Mouse (Mus musculus): ENCODE measurements around the gene Sfxn5.

Gene Sfxn5

DNA sequence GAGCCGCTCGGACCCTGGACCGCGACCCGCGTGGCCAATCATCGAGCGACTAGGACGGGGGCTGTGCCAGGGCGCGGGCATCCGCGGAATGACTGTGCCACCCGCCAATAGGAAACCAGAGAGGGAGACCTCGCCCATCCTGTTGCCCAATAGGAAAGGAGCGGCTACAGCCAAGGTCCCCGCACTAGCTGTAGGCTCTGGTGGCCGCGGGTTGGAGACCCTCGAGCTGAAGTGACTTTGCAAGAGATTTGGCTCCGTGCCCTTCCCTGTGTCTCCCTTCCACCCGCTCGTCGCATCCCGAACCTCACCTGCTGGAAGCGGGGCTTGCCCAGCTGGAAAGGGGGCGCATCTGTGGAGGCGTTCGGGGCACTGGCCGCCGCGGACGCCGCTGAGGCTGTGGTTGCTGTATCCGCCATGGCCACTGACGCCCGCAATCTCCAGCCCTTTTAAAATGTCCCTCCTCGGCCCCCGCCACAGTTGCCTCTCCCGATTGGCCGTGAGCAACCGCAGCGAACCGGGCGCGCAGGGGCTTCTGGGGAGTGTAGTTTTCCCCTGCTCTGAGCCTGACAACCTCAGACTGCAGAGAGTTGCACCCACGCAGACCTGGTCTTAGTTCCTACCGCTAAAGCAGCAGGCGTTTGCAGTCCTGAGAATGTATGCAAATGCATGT is at the start of gene Sfxn5:
Sfxn5 (minus strand) TSS at position 423 of the 670 bp plus-strand sequence.
- DNase-seq (ENCODE audit: low read depth) = peak; percentile 94

DNA sequence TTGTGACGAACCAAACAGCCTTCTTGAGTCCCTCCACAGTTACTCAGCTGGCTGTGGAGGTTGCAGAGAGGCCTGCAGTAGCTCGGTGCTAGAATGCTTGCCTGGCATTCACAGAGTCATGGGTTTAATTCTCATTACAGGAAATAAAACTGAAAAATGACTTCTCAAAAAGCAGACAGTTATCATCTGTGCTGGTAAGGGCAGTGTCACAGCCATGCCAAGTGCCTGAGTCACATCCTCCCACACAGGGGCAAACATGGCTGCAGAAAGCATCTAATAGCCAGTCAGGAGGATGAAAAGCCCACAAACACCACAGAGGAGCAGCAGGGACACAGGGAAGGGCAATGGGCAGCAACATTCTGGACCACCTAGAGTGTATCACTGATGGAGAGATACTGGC is 49.6 kb upstream of the Sfxn5 start:
- no peak for DNase-seq (ENCODE audit: low read depth)

GRCm38 (mm10) chr6:85381648-85382020 is 48.4 kb upstream of the Sfxn5 start:
- DNase-seq (ENCODE audit: low read depth) = no peak

DNA sequence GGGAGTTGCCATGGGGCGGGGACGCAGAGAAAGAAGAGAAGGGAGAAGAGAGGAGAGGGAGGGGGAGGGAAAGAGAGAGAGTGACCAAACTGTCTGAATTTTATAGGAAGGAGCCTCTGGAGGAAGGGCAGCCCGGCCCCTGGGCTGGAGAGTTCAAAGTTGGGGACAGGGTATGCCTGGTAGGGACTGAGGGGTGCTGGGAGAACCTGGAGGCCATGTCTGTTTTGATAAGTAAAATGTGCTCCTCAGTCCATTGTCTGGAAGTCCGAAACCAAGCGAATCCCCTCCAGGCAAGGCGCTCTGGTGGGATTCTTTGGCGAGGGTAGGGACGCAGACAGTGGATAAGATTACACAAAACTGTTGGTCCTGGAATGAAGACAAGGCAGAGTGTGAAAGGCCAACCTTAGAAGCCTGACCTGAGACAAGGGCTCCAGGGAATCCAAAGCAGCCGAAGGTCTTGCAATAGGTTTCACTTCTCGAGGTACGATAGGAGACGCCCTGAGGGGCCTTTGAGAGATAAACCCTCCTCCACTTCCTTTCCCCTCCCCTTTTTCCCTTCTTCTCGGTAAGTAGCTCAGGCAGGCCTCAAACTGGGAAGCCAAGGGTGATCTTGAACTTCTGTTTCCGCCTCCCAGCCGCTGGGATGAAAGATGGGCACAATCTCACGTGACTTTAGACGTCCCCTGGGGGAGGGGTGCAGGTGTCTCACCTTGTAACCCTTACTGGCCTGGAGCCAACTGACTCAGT is 47.9 kb upstream of the Sfxn5 start:
- DNase-seq (ENCODE audit: low read depth) = peak; percentile 38

DNA sequence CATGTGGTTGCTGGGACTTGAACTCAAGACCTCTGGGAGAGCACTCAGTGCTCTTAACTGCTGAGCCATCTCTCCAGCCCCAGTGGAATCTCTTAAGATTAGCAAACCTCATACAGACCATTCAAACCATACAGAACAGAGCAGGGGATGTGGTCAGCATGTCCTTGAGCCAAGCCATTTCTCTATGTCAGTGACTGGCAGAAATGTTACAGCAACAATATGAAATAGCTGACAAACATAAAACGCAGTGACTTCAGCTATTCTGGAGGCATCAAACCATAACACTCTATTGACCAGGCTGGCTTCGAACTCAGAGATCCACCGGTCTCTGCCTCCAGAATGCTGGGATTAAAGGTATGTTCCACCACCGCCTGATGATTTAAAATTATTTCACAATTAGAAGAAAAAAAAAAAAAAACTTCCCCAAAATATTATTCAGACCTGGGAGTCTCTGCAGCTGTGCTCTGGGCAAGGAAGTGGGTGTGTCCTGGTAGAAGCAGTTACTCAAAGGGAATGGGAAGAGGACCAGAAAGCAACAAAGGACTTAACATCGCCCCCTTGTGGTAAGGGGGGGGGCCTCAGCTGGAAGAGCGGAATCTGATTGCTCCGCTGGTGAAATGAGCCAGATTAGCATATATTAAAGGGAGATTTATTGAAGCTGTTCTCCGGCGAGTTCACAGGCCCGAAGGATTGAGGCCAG is 47.1 kb upstream of the Sfxn5 start:
- DNase-seq (ENCODE audit: low read depth) = peak; percentile 82

DNA sequence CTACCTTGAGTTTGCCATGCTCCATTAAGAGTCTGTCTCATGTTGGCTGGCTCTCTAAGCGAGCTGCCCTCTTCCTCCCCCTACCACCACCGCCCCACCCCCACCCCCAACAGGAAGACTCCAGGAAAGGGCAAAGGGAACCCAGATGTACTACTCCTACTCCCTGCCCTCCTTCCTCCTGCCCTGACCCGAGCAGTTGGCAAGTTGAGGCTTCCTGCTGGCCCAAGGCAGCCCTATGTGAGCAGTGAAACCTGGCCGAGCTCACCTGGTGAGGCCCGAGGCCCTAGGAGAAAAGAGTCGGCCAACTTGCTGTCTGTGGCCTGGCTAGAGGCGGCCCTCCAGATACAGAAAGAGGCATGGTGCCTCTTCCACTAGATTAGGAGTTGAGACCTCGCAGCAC is 45.4 kb upstream of the Sfxn5 start:
- DNase-seq (ENCODE audit: low read depth) = no peak

- DNase-seq (ENCODE audit: low read depth) = no peak
Measured at GRCm38 (mm10) chr6:85377876-85378275, 44.7 kb upstream of the Sfxn5 start.

DNA sequence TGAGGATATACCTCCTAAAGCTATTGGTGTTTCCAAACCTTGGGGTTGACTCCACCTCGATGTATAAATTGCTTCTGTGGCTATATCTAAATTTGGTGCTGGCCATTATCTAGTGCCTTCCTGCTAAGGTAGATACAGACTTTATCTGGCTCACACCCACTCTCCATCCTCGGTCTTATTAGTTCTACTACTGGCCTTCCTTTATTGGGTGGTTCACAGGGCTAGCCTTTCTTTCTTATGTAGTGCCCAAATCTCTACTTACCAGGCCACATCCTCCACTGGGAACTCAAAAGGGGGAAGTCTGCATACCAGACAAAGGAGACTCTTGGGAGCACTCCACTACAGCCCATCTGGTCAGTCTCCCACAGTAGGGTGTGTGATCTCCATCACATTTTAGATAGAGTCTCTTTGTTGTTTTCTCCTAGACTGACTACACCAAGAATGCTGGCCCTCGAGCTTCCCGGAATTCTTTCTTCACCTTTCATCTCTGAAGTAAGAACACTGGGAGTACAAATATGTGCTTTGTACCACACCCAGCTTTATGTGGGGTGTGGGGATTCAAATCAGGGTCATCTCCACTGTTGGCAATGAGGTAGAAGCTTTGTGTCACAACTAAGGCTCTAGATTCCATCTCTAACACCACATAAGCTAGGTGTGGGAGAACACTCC is 44.0 kb upstream of the Sfxn5 start:
- DNase-seq (ENCODE audit: low read depth) = no peak

DNA sequence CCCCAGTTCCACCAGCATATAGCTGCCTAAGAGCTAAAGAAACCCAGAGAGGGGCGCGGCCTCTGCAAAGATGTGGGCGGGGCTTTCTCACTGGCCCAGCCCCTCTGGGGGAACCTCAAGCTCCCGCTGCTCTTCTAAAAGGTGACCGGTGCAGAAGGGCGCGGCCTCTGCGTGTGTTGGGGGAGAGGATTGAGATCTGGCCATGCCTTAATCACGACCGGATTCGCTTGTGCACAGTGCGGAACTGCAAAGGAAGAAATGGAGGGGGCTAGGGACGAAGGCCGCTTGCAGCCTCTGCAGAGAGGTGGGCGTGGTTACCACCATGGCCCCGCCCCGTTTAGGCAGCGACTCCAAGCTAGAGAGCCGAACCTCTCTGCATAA is 41.5 kb upstream of the Sfxn5 start:
- DNase-seq (ENCODE audit: low read depth) = peak; percentile 98

DNA sequence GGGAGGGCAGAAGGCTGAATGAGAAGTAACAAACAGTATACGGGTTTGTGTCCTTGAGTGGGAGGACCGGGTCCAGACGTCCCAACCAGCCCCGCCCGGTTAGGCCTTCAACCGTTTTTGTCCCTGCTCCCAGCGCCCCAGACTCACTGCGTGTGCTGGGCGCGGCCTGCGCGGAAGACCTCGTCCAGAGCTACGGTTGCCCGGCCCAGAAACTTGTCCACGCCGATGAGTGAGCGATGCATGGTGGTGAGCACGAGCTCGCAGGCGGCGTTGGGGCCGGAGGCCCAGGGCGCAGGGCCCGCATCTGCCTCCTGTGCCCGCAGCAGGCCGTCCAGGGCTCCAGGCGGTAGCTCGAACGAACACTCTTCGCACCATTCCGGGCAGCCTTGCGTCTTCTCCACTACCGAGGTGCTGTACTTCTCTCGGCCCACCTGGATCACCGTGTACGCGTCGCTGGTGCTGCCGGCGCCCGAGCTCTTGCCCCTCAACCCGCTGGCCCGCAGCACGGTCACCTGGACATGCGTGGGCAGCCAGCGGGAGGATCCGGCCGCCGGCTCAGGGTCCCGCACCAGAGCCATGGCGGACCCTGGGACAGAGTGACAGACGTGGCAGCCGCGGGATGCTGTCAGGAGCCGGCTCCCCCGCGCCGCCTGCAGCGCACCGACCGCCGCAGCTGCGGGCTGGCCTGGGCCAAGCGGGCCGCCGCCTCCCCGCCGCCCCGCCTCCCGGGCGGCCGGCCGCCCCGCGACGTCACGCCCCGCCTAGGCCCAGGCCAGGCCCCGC is 40.9 kb upstream of the Sfxn5 start, which contains the start of gene Rab11fip5:
Rab11fip5 (minus strand) TSS at position 684 of the 783 bp plus-strand sequence.
- no peak for DNase-seq (ENCODE audit: low read depth)

DNA sequence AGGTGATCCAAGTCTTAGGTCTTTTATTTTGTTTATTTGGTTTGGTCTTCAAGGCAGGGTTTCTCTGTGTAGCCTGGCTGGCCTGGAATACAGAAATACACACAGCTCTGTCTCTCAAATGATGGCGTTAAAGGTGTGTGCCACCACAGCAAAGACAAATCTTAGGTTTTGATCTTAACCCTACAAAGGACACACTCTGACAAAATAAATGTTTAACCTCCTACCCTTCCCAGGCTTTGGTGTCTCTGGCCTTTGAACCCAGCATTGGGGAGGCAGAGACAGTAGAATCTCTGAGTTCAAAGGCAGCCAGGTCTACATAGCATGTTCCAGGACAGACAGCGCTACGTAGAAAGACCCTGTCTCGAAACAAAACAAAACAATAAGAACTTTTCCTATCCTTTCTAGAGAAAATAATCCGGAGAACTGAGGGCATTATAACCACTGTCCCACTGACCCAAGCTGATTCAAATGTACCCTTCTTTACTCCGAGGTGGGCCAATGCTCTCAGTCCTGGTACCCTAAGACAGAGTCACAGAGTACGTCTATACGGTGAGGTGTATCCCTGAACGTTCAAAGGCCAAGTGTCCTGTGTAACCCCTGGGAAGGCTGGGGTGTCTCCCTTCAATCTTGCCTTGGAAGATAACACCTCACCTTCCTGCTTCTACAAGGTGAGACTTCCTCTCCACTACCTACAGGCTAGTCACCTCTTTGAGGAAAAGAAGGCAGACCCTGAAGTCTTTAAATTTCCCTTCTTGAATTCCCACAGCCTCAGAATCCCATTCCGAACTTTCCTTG is 40.0 kb upstream of the Sfxn5 start:
- DNase-seq (ENCODE audit: low read depth) = no peak

GRCm38 (mm10) chr6:85372496-85372895 is 39.3 kb upstream of the Sfxn5 start:
- DNase-seq (ENCODE audit: low read depth) = no peak

- no peak for DNase-seq (ENCODE audit: low read depth)
Measured at GRCm38 (mm10) chr6:85371859-85372405, 38.7 kb upstream of the Sfxn5 start.

GRCm38 (mm10) chr6:85370666-85371430 is 37.6 kb upstream of the Sfxn5 start:
- DNase-seq (ENCODE audit: low read depth) = no peak

DNA sequence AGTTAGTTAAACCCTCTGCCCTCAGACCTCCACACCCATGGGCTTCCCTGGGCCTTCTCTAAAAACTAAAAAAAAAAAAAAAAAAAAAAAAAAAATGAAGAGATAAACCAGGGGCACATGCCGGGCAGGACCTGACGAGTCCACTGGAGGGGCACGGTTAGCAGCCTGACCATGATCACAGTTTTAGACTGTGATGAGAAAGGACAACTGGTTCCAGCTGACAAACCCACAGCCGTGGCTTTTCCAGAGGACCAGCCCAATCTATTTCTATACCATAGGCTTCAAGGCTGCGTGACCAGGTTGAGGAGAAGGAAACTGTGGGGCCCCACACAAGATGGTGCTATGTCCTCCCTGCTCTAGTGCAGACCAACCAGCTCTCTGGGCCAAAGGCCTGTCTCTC is 36.8 kb upstream of the Sfxn5 start:
- no peak for DNase-seq (ENCODE audit: low read depth)

GRCm38 (mm10) chr6:85369181-85369860 is 36.1 kb upstream of the Sfxn5 start:
- no peak for DNase-seq (ENCODE audit: low read depth)

DNA sequence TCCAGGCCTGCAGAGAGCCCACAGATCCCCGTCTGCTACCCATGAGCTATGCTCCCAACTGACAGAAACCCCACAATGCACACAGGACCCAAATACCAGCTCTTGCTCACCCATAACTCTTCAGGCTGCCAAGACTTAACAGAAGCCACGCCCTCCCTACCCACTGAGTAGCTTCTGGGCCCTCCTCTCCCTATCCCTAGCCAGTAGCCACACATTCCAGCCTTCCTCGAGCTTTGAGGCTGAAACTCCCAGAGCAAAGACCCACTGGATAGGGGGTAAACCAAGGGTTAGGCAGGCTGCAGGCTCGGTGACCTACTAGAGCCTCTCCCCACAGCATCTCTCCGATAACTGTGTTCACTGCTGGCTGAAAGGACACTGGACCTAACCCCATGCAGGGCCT is 35.5 kb upstream of the Sfxn5 start:
- DNase-seq (ENCODE audit: low read depth) = no peak

DNA sequence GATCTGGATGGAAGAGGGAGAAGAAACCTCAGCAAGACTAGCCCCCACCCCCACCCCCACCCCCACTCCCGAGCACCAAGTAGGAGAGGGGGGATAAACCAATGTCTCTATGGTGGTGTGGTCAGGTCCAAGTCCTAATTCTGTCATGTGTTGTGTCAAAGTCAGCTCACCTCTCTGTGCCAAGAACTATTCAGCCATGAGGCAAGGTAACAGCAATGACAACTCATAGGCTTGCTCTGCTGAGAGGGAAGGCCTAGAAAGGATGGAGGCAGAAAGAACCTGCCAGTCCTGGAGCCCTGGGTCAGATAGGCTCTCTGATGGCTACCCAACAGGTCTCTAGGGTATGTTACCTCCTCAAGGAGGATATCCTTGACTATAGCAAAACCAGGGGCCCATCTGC is 34.9 kb upstream of the Sfxn5 start:
- no peak for DNase-seq (ENCODE audit: low read depth)

DNA sequence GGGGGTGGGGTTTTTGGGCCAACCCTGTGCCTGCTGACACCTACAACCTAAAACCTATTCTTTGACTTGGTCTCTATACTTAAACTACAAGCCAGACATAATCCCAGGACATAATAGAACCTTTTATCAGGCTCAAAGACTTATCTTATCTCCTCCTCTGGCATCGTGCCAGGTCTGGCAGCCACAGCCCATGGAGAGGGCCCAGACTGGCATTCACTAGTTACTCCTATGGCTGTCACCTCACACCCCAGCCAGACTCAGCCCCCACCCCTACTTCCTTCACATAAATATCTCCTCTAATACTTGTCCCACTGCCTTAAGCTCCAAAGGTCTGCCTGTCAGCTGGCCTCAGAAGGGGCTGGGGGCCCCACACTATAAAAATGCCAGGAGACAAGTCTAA is 33.2 kb upstream of the Sfxn5 start:
- DNase-seq (ENCODE audit: low read depth) = no peak

Measured in induced T-regulatory cell, adult 2 months (primary cell).